Mouse (Mus musculus) ES-Bruce4 (cell line): ENCODE results near the gene Mtmr11. TPM values are rescaled to one million over a fixed set of nuclear protein-coding genes. Genes with fewer than 3 reads are reported as not detected.
A peak's percentile ranks its signal among the peaks of the same experiment; 100 is the strongest.
"Not testable (repeated sequence)": the region's sequence is repeated elsewhere in the genome, so short reads cannot be mapped to it uniquely, and the experiment has no call there.

ENCODE experiments used
- H3K27ac ChIP-seq: 2 replicates; pipeline ENCODE4 v1.5.1; 2012; ENCODE audit warnings: low read length, inconsistent platforms; ENCODE audit not compliant: insufficient read depth
- H3K27me3 ChIP-seq: 2 replicates; pipeline ENCODE4 v1.6.1; 2012; ENCODE audit warnings: mild to moderate bottlenecking, low read length, inconsistent platforms; ENCODE audit not compliant: control insufficient read depth, poor library complexity, insufficient read depth, severe bottlenecking
- H3K36me3 ChIP-seq: 2 replicates; pipeline ENCODE4 v1.6.1; 2012; ENCODE audit warnings: inconsistent platforms, mild to moderate bottlenecking, low read length, moderate library complexity; ENCODE audit not compliant: control insufficient read depth, poor library complexity, insufficient read depth, severe bottlenecking
- H3K4me1 ChIP-seq: one replicate; pipeline ENCODE4 v1.8.1; 2011; ENCODE audit warnings: low read length; ENCODE audit not compliant: control insufficient read depth, insufficient read depth
- H3K4me3 ChIP-seq: 2 replicates; pipeline ENCODE4 v1.5.1; 2011; ENCODE audit warnings: low read depth, mild to moderate bottlenecking, low read length
- H3K9ac ChIP-seq: 2 replicates; pipeline ENCODE4 v1.6.1; 2012; ENCODE audit warnings: low read depth, mild to moderate bottlenecking, inconsistent platforms; ENCODE audit not compliant: poor library complexity, severe bottlenecking
- H3K9me3 ChIP-seq: replicated peaks from 2 replicates; pipeline ENCODE4 v1.6.1; 2012; ENCODE audit warnings: mild to moderate bottlenecking, low read length, inconsistent platforms; ENCODE audit not compliant: control insufficient read depth, poor library complexity, insufficient read depth, severe bottlenecking
- CTCF ChIP-seq: IDR thresholded peaks from one replicate; pipeline ENCODE4 v1.8.1; 2011; ENCODE audit warnings: low read depth, low read length
- EP300 ChIP-seq: IDR thresholded peaks from 2 replicates; pipeline ENCODE4 v1.6.1; 2011; ENCODE audit warnings: low read depth, low read length; ENCODE audit not compliant: insufficient read depth
- POLR2A ChIP-seq: IDR thresholded peaks from one replicate; pipeline ENCODE4 v1.8.1; 2011; ENCODE audit warnings: low read length; ENCODE audit not compliant: insufficient read depth
- polyA plus RNA-seq: library from polyadenylated mRNA; stranded (reverse); fragments of >200 nt; gene quantifications from 2 replicates; pipeline ENCODE4 v1.2.4, GENCODE M21; 2011; ENCODE audit warnings: low read depth; ENCODE audit not compliant: missing spikeins, insufficient read depth, insufficient read length

Mtmr11 gene
- polyA plus RNA-seq, 1 experiment = 4.3 TPM

- H3K36me3 ChIP-seq = peaks cover 16% of the 10 kb centered on the region
- peaks cover 5% of the 10 kb centered on the region for H3K4me1 ChIP-seq
- H3K27ac ChIP-seq = no peak overlapping the region
- H3K4me3 ChIP-seq = no peak overlapping the region
- TF ChIP-seq POLR2A (no peak), CTCF (no peak), EP300 (no peak)
- peak overlapping the region; percentile 62; the same call in 1 of the 2 replicates for H3K9ac ChIP-seq
- no peaks in the 10 kb centered on the region for H3K9me3 ChIP-seq
- H3K27me3 ChIP-seq = no peaks in the 10 kb centered on the region
Observed at GRCm38 (mm10) chr3:96170276-96170675, 8.5 kb downstream of the Mtmr11 start.

GRCm38 (mm10) chr3:96170976-96171545 is 9.3 kb downstream of the Mtmr11 start:
- no peaks in the 10 kb centered on the region for H3K27me3 ChIP-seq
- peaks cover 5% of the 10 kb centered on the region for H3K4me1 ChIP-seq
- H3K9me3 ChIP-seq = no peaks in the 10 kb centered on the region
- peak overlapping the region; percentile 62 for H3K9ac ChIP-seq
- peaks cover 23% of the 10 kb centered on the region for H3K36me3 ChIP-seq
- no peak overlapping the region for H3K4me3 ChIP-seq
- H3K27ac ChIP-seq = peak overlapping the region; percentile 85
- no peak for TF ChIP-seq CTCF
- no peak for TF ChIP-seq POLR2A
- TF ChIP-seq EP300 = no peak

- Histone ChIP-seq H3K9ac (peak overlapping the region; percentile 62), H3K36me3 (peaks cover 29% of the 10 kb centered on the region), H3K27ac (peak overlapping the region; percentile 85), H3K27me3 (no peaks in the 10 kb centered on the region), H3K4me3 (peak overlapping the region; percentile 93), H3K4me1 (peaks cover 5% of the 10 kb centered on the region), H3K9me3 (no peaks in the 10 kb centered on the region)
- TF ChIP-seq EP300 (no peak), CTCF (no peak), POLR2A (no peak)
Observed at GRCm38 (mm10) chr3:96171583-96172196, 9.9 kb downstream of the Mtmr11 start.

GRCm38 (mm10) chr3:96172197-96173178 is 10.7 kb downstream of the Mtmr11 start, which contains the start of gene Sf3b4:
TSS of gene Sf3b4 (plus strand) at chr3:96172332.
- peak within 1 kb of the TSS; percentile 62 for H3K9ac ChIP-seq
- peak within 1 kb of the TSS; percentile 85 for H3K27ac ChIP-seq
- peaks cover 5% of the 10 kb centered on the region for H3K4me1 ChIP-seq
- H3K36me3 ChIP-seq = peaks cover 30% of the 10 kb centered on the region
- peak within 1 kb of the TSS; percentile 93 for H3K4me3 ChIP-seq
- H3K27me3 ChIP-seq = no peaks in the 10 kb centered on the region
- H3K9me3 ChIP-seq = no peaks in the 10 kb centered on the region
- TF ChIP-seq POLR2A = peak; percentile 68
- TF ChIP-seq CTCF = no peak
- TF ChIP-seq EP300 = 0 out of 2 replicates have a peak, but pooled peaks have one; percentile 22

- Histone ChIP-seq H3K27ac (no peak overlapping the region), H3K4me3 (peak overlapping the region; percentile 72), H3K4me1 (peaks cover 5% of the 10 kb centered on the region), H3K9me3 (no peaks in the 10 kb centered on the region), H3K27me3 (no peaks in the 10 kb centered on the region), H3K36me3 (peaks cover 34% of the 10 kb centered on the region), H3K9ac (peak overlapping the region; percentile 62)
- no peak for TF ChIP-seq EP300
- no peak for TF ChIP-seq CTCF
- no peak for TF ChIP-seq POLR2A
Observed at GRCm38 (mm10) chr3:96173185-96173584, 11.4 kb downstream of the Mtmr11 start.

- not testable (repeated sequence) for H3K27me3 ChIP-seq, H3K27ac ChIP-seq, H3K9ac ChIP-seq, H3K4me1 ChIP-seq, H3K9me3 ChIP-seq
- H3K36me3 ChIP-seq = peaks cover 37% of the 10 kb centered on the region
- H3K4me3 ChIP-seq = peak overlapping the region; percentile 6
Observed at GRCm38 (mm10) chr3:96174042-96174441, 12.2 kb downstream of the Mtmr11 start.
